Mouse (Mus musculus) CH12.LX (cell line): Measurements from ENCODE around the gene Inpp4b. TPM values are rescaled to one million over a fixed set of nuclear protein-coding genes. Genes with fewer than 3 reads are reported as not detected.
A peak's percentile ranks its signal among the peaks of the same experiment; 100 is the strongest.

ENCODE experiments used
- DNase-seq: peaks from one replicate; pipeline ENCODE4 v3.0.0-alpha.2; 2013; ENCODE audit errors: extremely low read depth
- H3K27ac ChIP-seq: 2 replicates; pipeline ENCODE4 v1.5.1; 2012; ENCODE audit warnings: low read depth, mild to moderate bottlenecking, control low read depth, moderate library complexity; ENCODE audit not compliant: insufficient read depth
- H3K27me3 ChIP-seq: replicated peaks from 2 replicates; pipeline ENCODE3; 2012; ENCODE audit warnings: inconsistent platforms
- H3K36me3 ChIP-seq, 2 experiments: replicated peaks in 1 of 2; 2 replicates each; pipeline versions ENCODE3 to v1.6.1; 2012; ENCODE audit warnings: inconsistent platforms in 1 of 2, low read length in 1 of 2, mild to moderate bottlenecking in 1 of 2, mixed read lengths in 1 of 2, moderate library complexity in 1 of 2; ENCODE audit not compliant: control insufficient read depth in 1 of 2, insufficient read depth in 1 of 2
- H3K4me1 ChIP-seq, 2 experiments: 2 replicates each; pipeline ENCODE4 v1.6.1; 2012; ENCODE audit warnings: inconsistent platforms in 1 of 2, moderate library complexity in 1 of 2; ENCODE audit not compliant: insufficient read depth in 2 of 2, control insufficient read depth in 1 of 2
- H3K4me2 ChIP-seq: 2 replicates; pipeline ENCODE4 v1.6.1; 2012; ENCODE audit warnings: low read depth, mild to moderate bottlenecking, control low read depth; ENCODE audit not compliant: poor library complexity, insufficient read depth, severe bottlenecking
- H3K4me3 ChIP-seq, 3 experiments: fragments of 150-350 bp in 1 of 3; sonication (generic) in 1 of 3; replicated peaks in 1 of 3; 2 replicates each; pipeline versions ENCODE3 to v1.5.1; 2011 to 2012; ENCODE audit warnings: low read depth in 2 of 3, low read length in 2 of 3, mild to moderate bottlenecking in 2 of 3, moderate library complexity in 2 of 3, control low read depth in 1 of 3, improper control_type of control experiment in 1 of 3, inconsistent platforms in 1 of 3, mixed read lengths in 1 of 3; ENCODE audit not compliant: poor library complexity in 1 of 3
- H3K79me2 ChIP-seq: replicated peaks from 2 replicates; pipeline ENCODE4 v1.6.1; 2012; ENCODE audit warnings: mild to moderate bottlenecking, moderate library complexity; ENCODE audit not compliant: control insufficient read depth, poor library complexity, insufficient read depth, severe bottlenecking; ENCODE audit errors: extremely low read depth
- H3K9ac ChIP-seq: 2 replicates; pipeline ENCODE4 v1.6.1; 2012; ENCODE audit warnings: low read depth, mild to moderate bottlenecking, control low read depth, moderate library complexity; ENCODE audit not compliant: insufficient read depth
- H3K9me3 ChIP-seq: replicated peaks from 2 replicates; pipeline ENCODE3; 2012; ENCODE audit warnings: low read length, inconsistent platforms, mixed read lengths
- BHLHE40 ChIP-seq: IDR thresholded peaks from 2 replicates; pipeline ENCODE4 v1.6.1; 2011; ENCODE audit warnings: mild to moderate bottlenecking, low read depth, low read length, improper control_type of control experiment
- CHD1 ChIP-seq: IDR thresholded peaks from 2 replicates; pipeline ENCODE4 v1.6.1; 2012; ENCODE audit warnings: low read depth, low read length, improper control_type of control experiment, inconsistent platforms
- CTCF ChIP-seq, 2 experiments: IDR thresholded peaks in 1 of 2; conservative IDR thresholded peaks in 1 of 2; 2 replicates each; pipeline ENCODE4 v1.5.1; 2011 to 2012; ENCODE audit warnings: low read depth in 2 of 2, low read length in 2 of 2, improper control_type of control experiment in 1 of 2, inconsistent platforms in 1 of 2, mild to moderate bottlenecking in 1 of 2, moderate library complexity in 1 of 2
- ELF1 ChIP-seq: IDR thresholded peaks from 2 replicates; pipeline ENCODE4 v1.6.1; 2014; ENCODE audit warnings: low read depth, mild to moderate bottlenecking, inconsistent platforms, low read length, improper control_type of control experiment
- ETS1 ChIP-seq: conservative IDR thresholded peaks from 2 replicates; pipeline ENCODE4 v1.6.1; 2012; ENCODE audit warnings: low read depth, mild to moderate bottlenecking, inconsistent platforms, low read length, improper control_type of control experiment, moderate library complexity
- HCFC1 ChIP-seq: IDR thresholded peaks from 2 replicates; pipeline ENCODE4 v1.6.1; 2012; ENCODE audit warnings: low read depth, mild to moderate bottlenecking, inconsistent platforms, low read length, improper control_type of control experiment
- IRF4 ChIP-seq: IDR thresholded peaks from 2 replicates; pipeline ENCODE4 v1.6.1; 2014; ENCODE audit warnings: low read depth, mild to moderate bottlenecking, inconsistent platforms, low read length, improper control_type of control experiment
- JUN ChIP-seq: IDR thresholded peaks from 2 replicates; pipeline ENCODE4 v1.6.1; 2011; ENCODE audit warnings: low read depth, mild to moderate bottlenecking, low read length, improper control_type of control experiment, moderate library complexity; ENCODE audit not compliant: insufficient read depth
- MXI1 ChIP-seq: IDR thresholded peaks from 2 replicates; pipeline ENCODE4 v1.6.1; 2011; ENCODE audit warnings: mild to moderate bottlenecking, low read depth, low read length, improper control_type of control experiment
- NELFE ChIP-seq: IDR thresholded peaks from 2 replicates; pipeline ENCODE4 v1.6.1; 2011; ENCODE audit warnings: low read depth, low read length, improper control_type of control experiment
- NRF1 ChIP-seq: IDR thresholded peaks from 2 replicates; pipeline ENCODE4 v1.6.1; 2014; ENCODE audit warnings: low read depth, mild to moderate bottlenecking, inconsistent platforms, low read length, improper control_type of control experiment, moderate library complexity
- POLR2AphosphoS2 ChIP-seq: IDR thresholded peaks from 2 replicates; pipeline ENCODE4 v1.6.1; 2011; ENCODE audit warnings: low read depth, low read length, improper control_type of control experiment
- RAD21 ChIP-seq: IDR thresholded peaks from 2 replicates; pipeline ENCODE4 v1.6.1; 2011; ENCODE audit warnings: low read depth, mild to moderate bottlenecking, low read length, improper control_type of control experiment, moderate library complexity
- SIN3A ChIP-seq: IDR thresholded peaks from 2 replicates; pipeline ENCODE4 v1.6.1; 2012; ENCODE audit warnings: low read length, improper control_type of control experiment, inconsistent platforms
- SMC3 ChIP-seq: IDR thresholded peaks from 2 replicates; pipeline ENCODE4 v1.6.1; 2011; ENCODE audit warnings: low read depth, low read length, improper control_type of control experiment
- TBP ChIP-seq: conservative IDR thresholded peaks from 2 replicates; pipeline ENCODE4 v1.6.1; 2011; ENCODE audit warnings: low read depth, low read length, improper control_type of control experiment
- UBTF ChIP-seq: IDR thresholded peaks from 2 replicates; pipeline ENCODE4 v1.6.1; 2012; ENCODE audit warnings: low read depth, mild to moderate bottlenecking, inconsistent platforms, low read length, improper control_type of control experiment, moderate library complexity
- dilution Hi-C: fragments of 300-500 bp; cut with MboI; formaldehyde crosslinking; loops from 2 replicates; pipeline ENCODE4 v1.14.3; 2020; ENCODE audit warnings: low sequenced_read_pairs; ENCODE audit not compliant: extremely low pct_unique_long_range_greater_than_20kb, extremely low pct_ligation_motif_present
- in situ Hi-C: fragments of 300-500 bp; cut with MboI; formaldehyde crosslinking; loops from 3 replicates; pipeline ENCODE4 v1.14.3; 2019; ENCODE audit warnings: low sequenced_read_pairs, low pct_ligation_motif_present, low pct_unique_long_range_greater_than_20kb, mixed read lengths
- polyA plus RNA-seq: library from polyadenylated mRNA; unstranded; fragments of >175 nt; gene quantifications from 2 replicates; pipeline ENCODE4 v1.2.1, GENCODE M21; 2012; ENCODE audit warnings: low read depth; ENCODE audit not compliant: insufficient read length
- total RNA-seq, 2 experiments: library from RNA; depleted of rRNA; stranded (reverse); fragments of 300-350 nt in 1 of 2; fragments of >200 nt in 1 of 2; gene quantifications; 2 replicates each; pipeline ENCODE4 v1.2.3; 2012 to 2014

Gene Inpp4b
- total and polyA plus RNA-seq, 3 experiments: 3.0 to 4.9 (median 3.4) TPM

GRCm38 (mm10) chr8:81612611-81613010, 270.3 kb downstream of the Inpp4b start:
- in situ Hi-C loops: loop anchor here (25.0 kb wide), 1 partner anchor 250 kb away; no protein-coding TSS in a partner anchor
- TF ChIP-seq ELF1 (no peak), SIN3A (no peak), JUN (no peak), TBP (no peak), SMC3 (no peak), BHLHE40 (no peak), NELFE (no peak), CHD1 (no peak), CTCF (conservative IDR thresholded peaks at IDR 0.05 in 1 of 2, IDR thresholded peaks at IDR 0.05 in 1 of 2; ENCODE audit: low read depth in 2 of 2, low read length in 2 of 2) (no peak), HCFC1 (no peak), MXI1 (no peak), RAD21 (no peak), UBTF (no peak), POLR2AphosphoS2 (no peak), IRF4 (no peak)
- TF ChIP-seq, all 38 proteins: peak for 0
- no peak for DNase-seq
- Histone ChIP-seq H3K27me3 (no peaks in the 10 kb centered on the region), H3K4me1 (peaks cover 14 to 49% of the 10 kb centered on the region in 2 experiments), H3K79me2 (no peaks in the 10 kb centered on the region), H3K27ac (no peak overlapping the region), H3K9me3 (no peaks in the 10 kb centered on the region), H3K4me2 (no peak overlapping the region), H3K36me3 (no peaks in the 10 kb centered on the region), H3K4me3 (no peak overlapping the region), H3K9ac (no peak overlapping the region)
- dilution Hi-C loops: no loop called here

GRCm38 (mm10) chr8:81614135-81614534, 271.8 kb downstream of the Inpp4b start:
- H3K4me3 ChIP-seq: no peak overlapping the region
- DNase-seq: peak; percentile 12
- H3K79me2 ChIP-seq: no peaks in the 10 kb centered on the region
- H3K4me1 ChIP-seq: peaks cover 14 to 53% of the 10 kb centered on the region in 2 experiments
- H3K27ac ChIP-seq: no peak overlapping the region
- H3K36me3 ChIP-seq: no peaks in the 10 kb centered on the region
- no peak overlapping the region for H3K9ac ChIP-seq
- no peaks in the 10 kb centered on the region for H3K9me3 ChIP-seq
- in situ Hi-C loops (loop anchor here (25.0 kb wide), 1 partner anchor 252 kb away; no protein-coding TSS in a partner anchor), dilution Hi-C loops (no loop called here)
- no peak overlapping the region for H3K4me2 ChIP-seq
- TF ChIP-seq NRF1 (no peak), ETS1 (no peak), SMC3 (peak; percentile 16; the same call in 1 of the 2 replicates), CTCF (conservative IDR thresholded peaks at IDR 0.05 in 1 of 2, IDR thresholded peaks at IDR 0.05 in 1 of 2; ENCODE audit: low read depth in 2 of 2, low read length in 2 of 2) (peak in 1 of 2 experiments; percentile 39; a peak in 2 of 4 replicates), RAD21 (peak; percentile 24)
- H3K27me3 ChIP-seq: no peaks in the 10 kb centered on the region
